Mouse (Mus musculus): ENCODE results near the gene Tsku. TPM values are rescaled to one million over a fixed set of nuclear protein-coding genes. Genes with fewer than 3 reads are reported as not detected.

Tsku gene
- polyA plus RNA-seq, 1 experiment, result 5.1 TPM

- H3K27ac ChIP-seq (ENCODE audit: control insufficient read depth, insufficient read depth, low read depth, low read length), result no peak overlapping the region
- H3K27me3 ChIP-seq (ENCODE audit: control insufficient read depth, insufficient read depth, low read length), result no peaks in the 10 kb centered on the region
- H3K4me1 ChIP-seq (ENCODE audit: control insufficient read depth, insufficient read depth, low read length), result peaks cover 3% of the 10 kb centered on the region
- no peaks in the 10 kb centered on the region for H3K36me3 ChIP-seq (ENCODE audit: control insufficient read depth, insufficient read depth, low read length)
- peak overlapping the region; percentile 34 for H3K4me3 ChIP-seq (ENCODE audit: control insufficient read depth, low read depth, low read length)
- TF ChIP-seq CTCF (IDR thresholded peaks at IDR 0.05; ENCODE audit: control insufficient read depth, insufficient read depth, insufficient replicate concordance, low read depth, low read length) (peak; percentile 93; the same call in 1 of the 2 replicates), POLR2A (IDR thresholded peaks at IDR 0.05; ENCODE audit: control insufficient read depth, low read depth, low read length) (no peak)
Measured at GRCm38 (mm10) chr7:98349096-98349495, 12.0 kb downstream of the Tsku start.

DNA sequence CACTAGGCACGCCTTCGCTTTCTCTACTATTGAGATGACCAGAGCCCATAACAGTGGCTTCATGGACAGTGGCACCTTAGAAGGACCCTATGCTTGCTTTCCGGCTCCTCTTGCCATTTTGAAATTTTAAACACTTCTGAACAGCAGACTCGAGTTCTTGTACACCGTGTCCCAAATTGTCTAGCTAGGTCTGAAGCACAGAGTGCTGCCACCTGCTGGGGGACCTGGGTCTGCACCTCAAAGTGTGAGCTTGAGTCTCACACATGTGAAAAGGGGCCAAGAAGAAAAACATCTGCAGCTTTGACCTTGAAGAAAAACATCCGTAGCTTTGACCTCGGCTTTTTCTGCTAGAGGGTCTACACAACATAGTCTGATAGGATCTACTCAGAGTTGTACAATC is 13.1 kb downstream of the Tsku start:
- Histone ChIP-seq H3K4me1 (ENCODE audit: control insufficient read depth, insufficient read depth, low read length) (peaks cover 5% of the 10 kb centered on the region), H3K36me3 (ENCODE audit: control insufficient read depth, insufficient read depth, low read length) (no peaks in the 10 kb centered on the region), H3K27ac (ENCODE audit: control insufficient read depth, insufficient read depth, low read depth, low read length) (no peak overlapping the region), H3K27me3 (ENCODE audit: control insufficient read depth, insufficient read depth, low read length) (no peaks in the 10 kb centered on the region), H3K4me3 (ENCODE audit: control insufficient read depth, low read depth, low read length) (peak overlapping the region; percentile 1)
- TF ChIP-seq POLR2A (IDR thresholded peaks at IDR 0.05; ENCODE audit: control insufficient read depth, low read depth, low read length) (no peak), CTCF (IDR thresholded peaks at IDR 0.05; ENCODE audit: control insufficient read depth, insufficient read depth, insufficient replicate concordance, low read depth, low read length) (peak; percentile 67; the same call in 1 of the 2 replicates)

DNA sequence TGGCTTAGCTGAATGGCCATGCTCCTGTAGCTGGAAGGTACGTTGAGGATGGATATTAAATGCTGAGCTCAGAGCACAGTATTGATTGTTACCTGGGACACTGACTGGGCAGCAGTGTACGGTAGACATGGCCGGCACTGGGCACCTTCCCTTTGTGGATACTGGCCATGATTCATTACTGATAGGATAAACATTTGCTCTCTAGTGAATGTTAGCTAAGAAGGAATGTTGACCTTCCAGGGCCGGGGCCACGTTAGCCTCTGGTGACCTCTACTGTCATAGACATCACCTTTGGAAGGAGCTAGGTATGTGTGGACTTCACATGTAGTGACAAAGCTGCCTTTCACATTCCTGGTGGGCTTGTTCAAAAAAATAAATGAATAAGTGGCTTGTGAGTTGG is 13.7 kb downstream of the Tsku start:
- no peak overlapping the region for H3K27ac ChIP-seq (ENCODE audit: control insufficient read depth, insufficient read depth, low read depth, low read length)
- TF ChIP-seq POLR2A (IDR thresholded peaks at IDR 0.05; ENCODE audit: control insufficient read depth, low read depth, low read length), result no peak
- no peak for TF ChIP-seq CTCF (IDR thresholded peaks at IDR 0.05; ENCODE audit: control insufficient read depth, insufficient read depth, insufficient replicate concordance, low read depth, low read length)
- H3K27me3 ChIP-seq (ENCODE audit: control insufficient read depth, insufficient read depth, low read length), result no peaks in the 10 kb centered on the region
- no peaks in the 10 kb centered on the region for H3K36me3 ChIP-seq (ENCODE audit: control insufficient read depth, insufficient read depth, low read length)
- H3K4me3 ChIP-seq (ENCODE audit: control insufficient read depth, low read depth, low read length), result peak overlapping the region; percentile 62
- peaks cover 5% of the 10 kb centered on the region for H3K4me1 ChIP-seq (ENCODE audit: control insufficient read depth, insufficient read depth, low read length)

- H3K27ac ChIP-seq (ENCODE audit: control insufficient read depth, insufficient read depth, low read depth, low read length), result no peak overlapping the region
- no peak for TF ChIP-seq CTCF (IDR thresholded peaks at IDR 0.05; ENCODE audit: control insufficient read depth, insufficient read depth, insufficient replicate concordance, low read depth, low read length)
- TF ChIP-seq POLR2A (IDR thresholded peaks at IDR 0.05; ENCODE audit: control insufficient read depth, low read depth, low read length), result no peak
- no peak overlapping the region for H3K4me3 ChIP-seq (ENCODE audit: control insufficient read depth, low read depth, low read length)
- no peaks in the 10 kb centered on the region for H3K27me3 ChIP-seq (ENCODE audit: control insufficient read depth, insufficient read depth, low read length)
- peaks cover 8% of the 10 kb centered on the region for H3K4me1 ChIP-seq (ENCODE audit: control insufficient read depth, insufficient read depth, low read length)
- H3K36me3 ChIP-seq (ENCODE audit: control insufficient read depth, insufficient read depth, low read length), result no peaks in the 10 kb centered on the region
Measured at GRCm38 (mm10) chr7:98345036-98345435, 16.1 kb downstream of the Tsku start.

GRCm38 (mm10) chr7:98344361-98344760 is 16.8 kb downstream of the Tsku start:
- peaks cover 8% of the 10 kb centered on the region for H3K4me1 ChIP-seq (ENCODE audit: control insufficient read depth, insufficient read depth, low read length)
- no peak overlapping the region for H3K4me3 ChIP-seq (ENCODE audit: control insufficient read depth, low read depth, low read length)
- TF ChIP-seq CTCF (IDR thresholded peaks at IDR 0.05; ENCODE audit: control insufficient read depth, insufficient read depth, insufficient replicate concordance, low read depth, low read length) (peak; percentile 32; the same call in 1 of the 2 replicates), POLR2A (IDR thresholded peaks at IDR 0.05; ENCODE audit: control insufficient read depth, low read depth, low read length) (no peak)
- no peak overlapping the region for H3K27ac ChIP-seq (ENCODE audit: control insufficient read depth, insufficient read depth, low read depth, low read length)
- no peaks in the 10 kb centered on the region for H3K36me3 ChIP-seq (ENCODE audit: control insufficient read depth, insufficient read depth, low read length)
- H3K27me3 ChIP-seq (ENCODE audit: control insufficient read depth, insufficient read depth, low read length), result no peaks in the 10 kb centered on the region

- Histone ChIP-seq H3K4me3 (ENCODE audit: control insufficient read depth, low read depth, low read length) (no peak overlapping the region), H3K27ac (ENCODE audit: control insufficient read depth, insufficient read depth, low read depth, low read length) (no peak overlapping the region), H3K36me3 (ENCODE audit: control insufficient read depth, insufficient read depth, low read length) (no peaks in the 10 kb centered on the region), H3K4me1 (ENCODE audit: control insufficient read depth, insufficient read depth, low read length) (peaks cover 8% of the 10 kb centered on the region), H3K27me3 (ENCODE audit: control insufficient read depth, insufficient read depth, low read length) (no peaks in the 10 kb centered on the region)
- TF ChIP-seq CTCF (IDR thresholded peaks at IDR 0.05; ENCODE audit: control insufficient read depth, insufficient read depth, insufficient replicate concordance, low read depth, low read length), result no peak
- TF ChIP-seq POLR2A (IDR thresholded peaks at IDR 0.05; ENCODE audit: control insufficient read depth, low read depth, low read length), result no peak
Measured at GRCm38 (mm10) chr7:98342249-98342648, 18.9 kb downstream of the Tsku start.

DNA sequence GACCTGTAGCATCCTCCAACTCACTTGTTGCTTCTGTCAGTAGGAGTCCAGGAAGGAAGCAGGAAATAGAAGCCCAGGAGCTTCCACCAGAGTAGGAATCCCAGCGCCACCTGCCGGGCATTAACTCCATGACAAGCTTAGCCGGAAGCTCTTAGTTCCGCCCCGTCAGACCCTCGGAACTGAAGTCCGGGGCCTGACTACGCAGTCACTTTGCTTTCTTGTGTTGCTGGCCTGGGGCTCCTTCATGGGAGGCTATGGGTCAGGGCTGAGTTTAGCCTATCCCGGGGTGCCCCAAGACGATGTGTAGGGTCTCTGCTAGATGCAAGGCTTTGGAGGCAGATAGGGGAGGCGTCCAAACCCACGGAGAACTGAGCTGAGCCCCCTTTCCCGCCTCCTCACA is 19.7 kb downstream of the Tsku start:
- Histone ChIP-seq H3K36me3 (ENCODE audit: control insufficient read depth, insufficient read depth, low read length) (no peaks in the 10 kb centered on the region), H3K4me3 (ENCODE audit: control insufficient read depth, low read depth, low read length) (peak overlapping the region; percentile 86), H3K27me3 (ENCODE audit: control insufficient read depth, insufficient read depth, low read length) (no peaks in the 10 kb centered on the region), H3K4me1 (ENCODE audit: control insufficient read depth, insufficient read depth, low read length) (peaks cover 8% of the 10 kb centered on the region), H3K27ac (ENCODE audit: control insufficient read depth, insufficient read depth, low read depth, low read length) (no peak overlapping the region)
- peak; percentile 75 for TF ChIP-seq CTCF (IDR thresholded peaks at IDR 0.05; ENCODE audit: control insufficient read depth, insufficient read depth, insufficient replicate concordance, low read depth, low read length)
- TF ChIP-seq POLR2A (IDR thresholded peaks at IDR 0.05; ENCODE audit: control insufficient read depth, low read depth, low read length), result no peak

DNA sequence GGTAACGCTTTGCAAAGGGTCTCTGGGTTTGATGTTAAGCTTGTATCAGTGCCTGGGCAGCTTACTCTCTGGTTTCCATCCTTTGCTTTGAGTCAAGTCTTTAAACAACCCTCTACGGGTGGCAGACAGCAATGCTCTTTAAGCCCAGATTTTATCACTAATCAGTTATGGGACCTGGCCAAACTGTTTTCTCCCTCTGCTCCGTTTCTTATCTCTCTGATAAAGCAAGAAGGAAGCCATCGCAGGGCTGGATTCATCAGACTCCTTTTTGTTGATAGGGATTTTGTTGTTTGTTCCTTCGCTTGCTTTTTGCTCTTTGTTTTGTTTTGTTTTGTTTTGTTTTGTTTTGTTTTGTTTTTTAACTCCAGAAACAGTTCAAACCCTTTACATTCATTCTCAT is 20.8 kb downstream of the Tsku start:
- no peaks in the 10 kb centered on the region for H3K36me3 ChIP-seq (ENCODE audit: control insufficient read depth, insufficient read depth, low read length)
- H3K4me1 ChIP-seq (ENCODE audit: control insufficient read depth, insufficient read depth, low read length), result peaks cover 8% of the 10 kb centered on the region
- no peak for TF ChIP-seq POLR2A (IDR thresholded peaks at IDR 0.05; ENCODE audit: control insufficient read depth, low read depth, low read length)
- no peak for TF ChIP-seq CTCF (IDR thresholded peaks at IDR 0.05; ENCODE audit: control insufficient read depth, insufficient read depth, insufficient replicate concordance, low read depth, low read length)
- H3K27ac ChIP-seq (ENCODE audit: control insufficient read depth, insufficient read depth, low read depth, low read length), result no peak overlapping the region
- no peak overlapping the region for H3K4me3 ChIP-seq (ENCODE audit: control insufficient read depth, low read depth, low read length)
- H3K27me3 ChIP-seq (ENCODE audit: control insufficient read depth, insufficient read depth, low read length), result no peaks in the 10 kb centered on the region

All from testis, adult 2 months (tissue).